ENCODE assay signal across 16 mouse cellular contexts in the genomic region with DNA sequence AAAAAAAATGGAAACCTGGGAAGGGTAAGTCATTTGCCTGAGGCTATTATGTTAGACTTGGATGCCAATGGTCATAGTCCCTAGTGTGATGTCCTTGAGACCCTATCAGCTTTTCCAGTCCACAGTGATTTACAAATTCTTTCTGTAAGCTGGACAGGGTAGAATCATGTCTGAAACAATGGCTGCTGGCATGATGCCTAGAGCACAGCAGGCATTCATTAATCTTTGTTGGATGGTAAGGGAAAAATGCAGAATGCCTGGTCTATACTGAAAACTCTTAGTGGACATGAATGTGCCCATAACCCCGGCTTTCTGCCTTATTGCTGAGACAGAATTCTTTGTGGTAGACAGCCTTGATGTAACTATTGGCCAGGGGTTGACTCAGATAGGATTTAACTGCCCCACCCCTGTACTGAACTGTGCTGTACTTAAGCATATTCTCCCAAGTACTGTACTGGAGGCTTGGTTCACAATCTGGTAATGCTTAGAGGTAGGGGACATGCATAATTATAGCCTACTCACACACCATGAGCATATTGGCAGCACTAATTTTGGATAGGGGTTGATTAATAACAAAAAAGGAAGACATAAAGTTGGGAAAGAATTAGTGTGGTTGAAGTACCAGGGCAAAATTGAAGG.
DNase-seq lines count a peak whose midpoint lies in the region; ATAC-seq lines count a peak whose summit lies in the region.
"Had no signal": no experiment of that assay in that cellular context is flagged by ENCODE, and none has a peak within 500 bp of the region (broad histone marks: within the 10 kb centered on the region; RNA-seq: fewer than 3 reads in every experiment).

No protein-coding gene starts in this region.

- no peaks in the 10 kb centered on the region for H3K4me1 ChIP-seq in hindbrain, embryonic 11.5 days (replicated peaks; ENCODE audit: control insufficient read depth, insufficient read depth, low read length)
- no peaks in the 10 kb centered on the region for H3K4me1 ChIP-seq in hindbrain, embryonic 10.5 days (replicated peaks)
- H3K4me1 ChIP-seq: neural tube, embryonic 12.5 days had no signal

- H3K9ac ChIP-seq in hindbrain, embryonic 11.5 days (ENCODE audit: low read depth, low read length) = no peak overlapping the region
- H3K9ac ChIP-seq: neural tube, embryonic 12.5 days had no signal

- DNase-seq in adrenal gland, adult (ENCODE audit: inconsistent age in 2 of 2, low spot score in 1 of 2) = peak; percentile 7 to 48
- DNase-seq in adrenal gland, postnatal 4 days (ENCODE audit: low spot score in 2 of 2) = no peak
- peak; percentile 2 for DNase-seq in hindbrain, embryonic 11.5 days (ENCODE audit: low spot score)
- no peak for DNase-seq in hindbrain, embryonic 10.5 days (ENCODE audit: low spot score)
- peak; percentile 94 for DNase-seq in 3T3-L1 (ENCODE audit: low read depth, low spot score)
- peak; percentile 11 for DNase-seq in fibroblast of lung, adult 2 months (ENCODE audit: low read depth)
- no peak for DNase-seq in frontal cortex, postnatal 25 days (ENCODE audit: low spot score in 2 of 2)
- no peak for DNase-seq in lung, postnatal 36 days
- DNase-seq: kidney, adult 8-10 months; layer of hippocampus, postnatal 36 days; thymus, postnatal 14 days had no signal

- H3K36me3 ChIP-seq in hindbrain, embryonic 11.5 days (ENCODE audit: control insufficient read depth, insufficient read depth, low read length) = no peaks in the 10 kb centered on the region
- no peaks in the 10 kb centered on the region for H3K36me3 ChIP-seq in hindbrain, embryonic 10.5 days
- H3K36me3 ChIP-seq: G1E; neural tube, embryonic 12.5 days had no signal

- H3K27me3 ChIP-seq in hindbrain, embryonic 11.5 days (ENCODE audit: control insufficient read depth, insufficient read depth, low read length) = no peaks in the 10 kb centered on the region
- H3K27me3 ChIP-seq in hindbrain, embryonic 10.5 days (ENCODE audit: insufficient read depth, poor library complexity, severe bottlenecking) = no peaks in the 10 kb centered on the region
- H3K27me3 ChIP-seq: neural tube, embryonic 12.5 days had no signal

- 68% methylated on average over 1 of the region's 1 CpGs for WGBS in hindbrain, embryonic 11.5 days
- WGBS in hindbrain, embryonic 10.5 days = 75% methylated on average over 1 of the region's 1 CpGs

- H3K27ac ChIP-seq in hindbrain, embryonic 11.5 days (ENCODE audit: low read depth, low read length) = no peak overlapping the region
- no peak overlapping the region for H3K27ac ChIP-seq in hindbrain, embryonic 10.5 days
- H3K27ac ChIP-seq: macrophage; neural tube, embryonic 12.5 days had no signal

- H3K4me3 ChIP-seq in hindbrain, embryonic 11.5 days (ENCODE audit: low read depth, low read length) = no peak overlapping the region
- no peak overlapping the region for H3K4me3 ChIP-seq in hindbrain, embryonic 10.5 days
- H3K4me3 ChIP-seq: neural tube, embryonic 12.5 days had no signal

- H3K9me3 ChIP-seq in hindbrain, embryonic 11.5 days (ENCODE audit: control insufficient read depth, low read length) = no peaks in the 10 kb centered on the region
- H3K9me3 ChIP-seq in hindbrain, embryonic 10.5 days = no peaks in the 10 kb centered on the region
- H3K9me3 ChIP-seq: neural tube, embryonic 12.5 days had no signal

- H3K4me2 ChIP-seq in hindbrain, embryonic 11.5 days (replicated peaks; ENCODE audit: low read depth, low read length) = no peak overlapping the region
- H3K4me2 ChIP-seq: heart, embryonic 11.5 days; liver, embryonic 11.5 days; neural tube, embryonic 12.5 days had no signal

- no peak for ATAC-seq in hindbrain, embryonic 11.5 days (ENCODE audit: low FRiP score)

Comparison
In these comparisons a context has a peak if more than half of its experiments do, and no peak if none do; other contexts are left out.
1. DNase-seq: peak in adrenal gland, adult (2 of 2), hindbrain, embryonic 11.5 days (single experiment), 3T3-L1 (single experiment) and fibroblast of lung, adult 2 months (single experiment); none in adrenal gland, postnatal 4 days (0 of 2), hindbrain, embryonic 10.5 days (single experiment), frontal cortex, postnatal 25 days (0 of 2) and lung, postnatal 36 days (single experiment).